Mouse (Mus musculus) spleen, adult 2 months (tissue): ENCODE data around the gene Atxn1.

Experiments
- CTCF ChIP-seq: fragments of 200-500 bp; IDR thresholded peaks from 2 replicates; pipeline ENCODE4 v1.5.1; 2011; ENCODE audit warnings: mild to moderate bottlenecking, inconsistent platforms; ENCODE audit not compliant: insufficient read depth, insufficient read length, insufficient replicate concordance; ENCODE audit errors: extremely low read depth
- POLR2A ChIP-seq: fragments of 200-500 bp; IDR thresholded peaks from 2 replicates; pipeline ENCODE4 v1.6.1; 2011; ENCODE audit warnings: low read depth, low read length, inconsistent platforms

DNA sequence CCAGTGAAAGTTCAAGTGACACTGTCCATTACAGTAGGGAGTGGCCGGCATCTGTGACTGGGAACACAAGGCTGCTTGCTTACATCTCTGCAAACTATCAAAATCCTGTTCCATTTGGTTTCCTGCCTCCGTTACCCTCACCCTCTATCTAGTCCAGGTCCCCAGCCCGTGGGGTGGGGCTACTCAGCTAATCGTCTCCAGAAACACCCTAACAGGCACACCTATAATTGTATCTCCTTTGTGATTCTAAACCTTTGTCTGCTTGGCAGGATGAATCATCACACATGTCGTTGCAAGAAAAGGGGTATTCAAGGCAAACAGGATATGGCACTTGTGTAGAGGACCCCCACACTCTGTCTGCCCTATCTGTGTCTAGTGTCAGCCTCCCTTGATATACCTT lies 417.3 kb downstream of the Atxn1 start:
- TF ChIP-seq POLR2A (no peak), CTCF (no peak)
